Mouse (Mus musculus) neural tube, embryonic 10.5 days (tissue): ENCODE data around the gene Vsx1.

ENCODE experiments used
- DNase-seq: peaks from one replicate; pipeline ENCODE4 v3.0.0-alpha.2; 2017; ENCODE audit warnings: low spot score; ENCODE audit errors: extremely low spot score

Vsx1 gene

GRCm38 (mm10) chr2:150646411-150647121 is 42.6 kb downstream of the Vsx1 start:
- DNase-seq: no peak

GRCm38 (mm10) chr2:150645225-150645624 is 43.9 kb downstream of the Vsx1 start:
- DNase-seq: no peak

GRCm38 (mm10) chr2:150643726-150644415 is 45.3 kb downstream of the Vsx1 start:
- DNase-seq: no peak

DNA sequence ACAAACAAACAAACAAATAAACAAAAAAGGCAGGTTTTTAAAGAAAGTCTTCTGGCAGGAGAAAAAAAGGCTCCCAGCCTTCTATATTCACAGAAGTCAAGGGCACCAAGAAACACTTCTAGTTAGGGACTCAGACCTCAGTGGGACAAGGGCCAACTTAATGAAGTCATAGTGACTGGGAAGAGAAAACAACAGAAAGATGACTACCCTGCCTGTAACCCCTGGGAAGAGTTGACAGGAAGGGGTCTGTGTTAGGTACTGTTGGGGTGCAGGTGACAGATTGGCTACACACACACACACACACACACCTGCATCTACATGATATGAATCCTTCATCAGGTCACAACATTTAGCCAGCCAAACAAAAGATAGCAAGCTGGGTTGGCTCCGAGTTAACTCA is 46.0 kb downstream of the Vsx1 start:
- DNase-seq: no peak

DNA sequence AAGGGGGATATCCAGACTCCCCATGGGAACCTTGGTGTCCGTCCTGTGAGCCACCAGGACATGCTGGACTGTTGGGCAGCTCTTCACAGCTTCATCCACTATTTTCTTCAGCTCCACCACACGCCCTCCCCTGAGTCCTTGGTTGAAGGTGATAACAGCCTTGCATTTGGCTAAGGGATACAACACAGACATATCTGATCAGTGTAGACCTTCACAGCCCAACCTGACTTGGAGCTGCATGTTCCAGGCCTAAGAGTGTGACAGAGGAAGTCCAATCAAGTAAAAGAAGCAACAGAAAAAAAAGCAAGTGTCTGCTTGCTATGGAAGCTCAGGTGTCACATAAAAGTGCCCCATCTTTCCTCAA is 50.8 kb downstream of the Vsx1 start:
- DNase-seq: no peak

DNA sequence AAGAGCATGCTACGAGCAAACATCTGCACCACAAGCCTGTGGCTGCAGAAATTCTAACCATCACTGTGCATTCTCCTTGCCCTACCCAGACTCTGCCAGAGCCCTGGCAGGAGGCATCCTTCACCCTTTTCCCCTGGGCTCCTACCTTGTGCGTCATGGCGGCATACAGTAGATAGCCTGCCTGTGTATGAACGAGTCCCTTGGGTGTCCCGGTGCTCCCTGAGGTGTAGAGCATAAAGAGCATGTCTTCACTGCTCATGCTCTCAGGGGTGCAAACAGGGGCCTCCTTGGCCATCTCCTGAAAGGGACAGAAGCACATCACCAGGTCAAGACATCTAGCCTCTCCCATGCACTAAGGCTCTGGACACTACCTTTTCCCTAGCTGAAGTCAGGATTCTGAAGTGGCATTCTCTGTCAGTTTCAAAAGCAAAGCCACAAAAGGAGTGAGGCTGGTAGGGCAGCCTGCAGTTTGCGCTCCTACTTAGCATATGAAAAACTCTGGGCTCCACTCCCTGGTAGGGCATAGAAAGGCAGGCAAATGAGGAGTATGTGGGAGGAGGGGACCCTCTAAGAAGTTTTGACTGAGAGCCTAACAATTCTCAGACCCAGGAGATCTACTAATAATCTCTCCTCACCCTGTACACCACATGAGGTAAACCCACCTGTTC is 51.3 kb downstream of the Vsx1 start:
- no peak for DNase-seq

GRCm38 (mm10) chr2:150635877-150636446 is 53.2 kb downstream of the Vsx1 start:
- DNase-seq: no peak
